Mouse (Mus musculus) myocyte (in vitro differentiated cells): ENCODE results near the gene Cep152. TPM values are rescaled to one million over a fixed set of nuclear protein-coding genes. Genes with fewer than 3 reads are reported as not detected.

Source experiments
- H3K27me3 ChIP-seq: one replicate; pipeline ENCODE4 v1.6.1; 2011; ENCODE audit not compliant: control insufficient read depth, insufficient read depth, insufficient read length
- H3K36me3 ChIP-seq: one replicate; pipeline ENCODE4 v1.6.1; 2011; ENCODE audit not compliant: control insufficient read depth, insufficient read depth
- H3K4me2 ChIP-seq: one replicate; pipeline ENCODE4 v1.6.1; 2011; ENCODE audit warnings: low read depth, control low read depth
- H3K4me3 ChIP-seq: one replicate; pipeline ENCODE4 v1.5.1; 2011; ENCODE audit warnings: mild to moderate bottlenecking, control low read depth, moderate library complexity
- H3K79me2 ChIP-seq: one replicate; pipeline ENCODE4 v1.6.1; 2011; ENCODE audit not compliant: control insufficient read depth, insufficient read depth
- H3ac ChIP-seq: one replicate; pipeline ENCODE4 v1.6.1; 2011; ENCODE audit not compliant: control insufficient read depth, insufficient read length
- CEBPB ChIP-seq: IDR thresholded peaks from 2 replicates; pipeline ENCODE4 v1.6.1; 2011; ENCODE audit warnings: mild to moderate bottlenecking, moderate library complexity; ENCODE audit not compliant: poor library complexity, insufficient read depth, severe bottlenecking
- E2F4 ChIP-seq: IDR thresholded peaks from one replicate; pipeline ENCODE4 v1.6.1; 2011; ENCODE audit warnings: mild to moderate bottlenecking, control low read depth, moderate library complexity; ENCODE audit not compliant: insufficient read depth
- MAX ChIP-seq: IDR thresholded peaks from one replicate; pipeline ENCODE4 v1.6.1; 2011; ENCODE audit warnings: low read depth, mild to moderate bottlenecking, control low read depth
- MYOD1 ChIP-seq, 3 experiments: IDR thresholded peaks; one replicate each; pipeline ENCODE4 v1.6.1; 2011; ENCODE audit warnings: control low read depth in 2 of 3, low read depth in 2 of 3, mild to moderate bottlenecking in 2 of 3, moderate library complexity in 1 of 3; ENCODE audit not compliant: insufficient read length in 2 of 3, control insufficient read depth in 1 of 3
- MYOG ChIP-seq, 3 experiments: IDR thresholded peaks; one replicate each; pipeline ENCODE4 v1.6.1; 2011; ENCODE audit warnings: control low read depth in 2 of 3, low read depth in 2 of 3, mild to moderate bottlenecking in 2 of 3; ENCODE audit not compliant: insufficient read length in 2 of 3, control insufficient read depth in 1 of 3, insufficient read depth in 1 of 3
- POLR2A ChIP-seq: IDR thresholded peaks from one replicate; pipeline ENCODE4 v1.6.1; 2011; ENCODE audit warnings: low read depth, mild to moderate bottlenecking, control low read depth, moderate library complexity; ENCODE audit not compliant: insufficient read length
- POLR2AphosphoS2 ChIP-seq: IDR thresholded peaks from one replicate; pipeline ENCODE4 v1.6.1; 2011; ENCODE audit warnings: low read depth, control low read depth; ENCODE audit not compliant: insufficient read length
- REST ChIP-seq: IDR thresholded peaks from one replicate; pipeline ENCODE4 v1.6.1; 2011; ENCODE audit warnings: mild to moderate bottlenecking, control low read depth, moderate library complexity; ENCODE audit not compliant: insufficient read depth, insufficient read length
- SRF ChIP-seq: IDR thresholded peaks from one replicate; pipeline ENCODE4 v1.6.1; 2011; ENCODE audit warnings: low read depth; ENCODE audit not compliant: control insufficient read depth, insufficient read length
- TCF12 ChIP-seq: IDR thresholded peaks from one replicate; pipeline ENCODE4 v1.6.1; 2011; ENCODE audit warnings: mild to moderate bottlenecking, control low read depth; ENCODE audit not compliant: poor library complexity, insufficient read depth, severe bottlenecking
- TCF3 ChIP-seq: IDR thresholded peaks from one replicate; pipeline ENCODE4 v1.6.1; 2011; ENCODE audit warnings: low read depth, control low read depth; ENCODE audit not compliant: insufficient read length
- USF1 ChIP-seq: IDR thresholded peaks from one replicate; pipeline ENCODE4 v1.6.1; 2011; ENCODE audit warnings: low read depth, mild to moderate bottlenecking, control low read depth, moderate library complexity
- polyA plus RNA-seq: library from polyadenylated mRNA; unstranded; fragments of >200 nt; fragmentation: generic; extraction: Trizol; gene quantifications from one replicate; pipeline ENCODE4 v1.2.1, GENCODE M21; 2012; ENCODE audit warnings: missing spikeins

The Cep152 gene
- polyA plus RNA-seq, 1 experiment, result 0.80 TPM

- no peak overlapping the region for H3K4me3 ChIP-seq
- no peak overlapping the region for H3ac ChIP-seq
- H3K27me3 ChIP-seq, result no peaks in the 10 kb centered on the region
- no peaks in the 10 kb centered on the region for H3K79me2 ChIP-seq
- no peak for TF ChIP-seq MYOD1 (IDR thresholded peaks at IDR 0.05; ENCODE audit: control insufficient read depth in 1 of 3, insufficient read length in 2 of 3, low read depth in 2 of 3)
- no peak for TF ChIP-seq SRF
- no peak for TF ChIP-seq CEBPB
- TF ChIP-seq MYOG (IDR thresholded peaks at IDR 0.05; ENCODE audit: control insufficient read depth in 1 of 3, insufficient read depth in 1 of 3, insufficient read length in 2 of 3, low read depth in 2 of 3), result no peak
- TF ChIP-seq REST, result no peak
- no peak for TF ChIP-seq TCF12
- no peak for TF ChIP-seq E2F4
- no peak for TF ChIP-seq MAX
- TF ChIP-seq POLR2AphosphoS2, result no peak
- H3K36me3 ChIP-seq, result peaks cover 18% of the 10 kb centered on the region
- H3K4me2 ChIP-seq, result no peak overlapping the region
Observed at GRCm38 (mm10) chr2:125589287-125589686, 35.6 kb downstream of the Cep152 start.

DNA sequence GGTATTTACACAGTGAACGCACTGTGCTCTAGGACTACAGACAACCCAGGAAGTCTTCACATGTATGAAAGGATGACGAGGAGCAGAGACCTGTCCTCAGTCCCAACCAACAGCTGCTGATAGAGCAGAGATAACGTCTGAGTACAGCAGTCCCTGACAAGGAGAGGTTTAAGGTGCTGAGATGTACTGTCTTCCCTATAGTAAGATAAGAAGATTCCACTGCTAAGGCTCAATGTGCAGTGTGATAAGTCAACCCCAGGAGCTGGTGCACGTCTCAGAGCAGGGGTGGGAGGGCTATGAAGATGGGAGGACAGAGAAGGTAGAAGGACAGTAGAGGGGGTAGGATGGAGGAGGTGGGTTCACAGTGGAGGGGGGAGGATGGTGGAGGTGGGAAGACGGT lies 43.8 kb downstream of the Cep152 start:
- Histone ChIP-seq H3K79me2 (no peaks in the 10 kb centered on the region), H3K4me2 (no peak overlapping the region), H3K36me3 (peaks cover 15% of the 10 kb centered on the region), H3K27me3 (no peaks in the 10 kb centered on the region), H3K4me3 (no peak overlapping the region), H3ac (no peak overlapping the region)
- TF ChIP-seq POLR2A (no peak), CEBPB (no peak), TCF12 (no peak), MAX (no peak), USF1 (no peak), TCF3 (no peak), REST (no peak), MYOG (IDR thresholded peaks at IDR 0.05; ENCODE audit: control insufficient read depth in 1 of 3, insufficient read depth in 1 of 3, insufficient read length in 2 of 3, low read depth in 2 of 3) (no peak)

- H3K36me3 ChIP-seq, result peaks cover 14% of the 10 kb centered on the region
- H3K27me3 ChIP-seq, result no peaks in the 10 kb centered on the region
- no peak overlapping the region for H3ac ChIP-seq
- H3K4me3 ChIP-seq, result no peak overlapping the region
- H3K79me2 ChIP-seq, result no peaks in the 10 kb centered on the region
- TF ChIP-seq POLR2AphosphoS2 (no peak), MAX (no peak), CEBPB (peak; percentile 63), MYOD1 (IDR thresholded peaks at IDR 0.05; ENCODE audit: control insufficient read depth in 1 of 3, insufficient read length in 2 of 3, low read depth in 2 of 3) (peak in 2 of 3 experiments; percentile 17 to 51), SRF (no peak), MYOG (IDR thresholded peaks at IDR 0.05; ENCODE audit: control insufficient read depth in 1 of 3, insufficient read depth in 1 of 3, insufficient read length in 2 of 3, low read depth in 2 of 3) (peak in 2 of 3 experiments; percentile 30 to 47)
- no peak overlapping the region for H3K4me2 ChIP-seq
Observed at GRCm38 (mm10) chr2:125577670-125578069, 47.2 kb downstream of the Cep152 start.

DNA sequence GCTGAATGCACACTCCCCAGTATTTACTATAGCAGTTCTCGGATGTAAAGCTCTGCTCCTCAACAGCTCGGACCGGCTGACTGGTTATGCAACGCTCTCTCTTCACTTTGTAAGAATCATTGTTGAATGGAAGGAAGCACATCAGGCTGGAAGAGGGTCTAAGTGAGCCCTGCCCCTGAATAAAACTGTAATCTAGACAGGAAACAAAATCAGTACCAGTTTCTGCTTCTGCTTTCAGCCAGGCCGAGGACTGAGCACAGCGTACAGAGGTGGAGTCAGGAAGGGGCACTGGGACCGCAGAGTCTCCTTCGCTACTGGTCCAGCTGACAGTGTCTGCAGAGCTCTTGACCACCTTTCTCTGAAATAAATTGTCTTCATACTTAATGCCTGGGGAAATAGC lies 48.4 kb downstream of the Cep152 start:
- no peak overlapping the region for H3ac ChIP-seq
- no peak overlapping the region for H3K4me3 ChIP-seq
- H3K79me2 ChIP-seq, result no peaks in the 10 kb centered on the region
- peaks cover 14% of the 10 kb centered on the region for H3K36me3 ChIP-seq
- H3K27me3 ChIP-seq, result no peaks in the 10 kb centered on the region
- TF ChIP-seq MYOG (IDR thresholded peaks at IDR 0.05; ENCODE audit: control insufficient read depth in 1 of 3, insufficient read depth in 1 of 3, insufficient read length in 2 of 3, low read depth in 2 of 3), result no peak
- TF ChIP-seq E2F4, result no peak
- TF ChIP-seq REST, result no peak
- no peak for TF ChIP-seq POLR2A
- TF ChIP-seq MYOD1 (IDR thresholded peaks at IDR 0.05; ENCODE audit: control insufficient read depth in 1 of 3, insufficient read length in 2 of 3, low read depth in 2 of 3), result no peak
- TF ChIP-seq CEBPB, result no peak
- TF ChIP-seq TCF3, result no peak
- no peak for TF ChIP-seq TCF12
- no peak for TF ChIP-seq POLR2AphosphoS2
- TF ChIP-seq USF1, result no peak
- no peak for TF ChIP-seq MAX
- no peak for TF ChIP-seq SRF
- H3K4me2 ChIP-seq, result no peak overlapping the region

- Histone ChIP-seq H3K27me3 (no peaks in the 10 kb centered on the region), H3ac (no peak overlapping the region), H3K36me3 (peaks cover 20% of the 10 kb centered on the region), H3K4me2 (peak overlapping the region; percentile 4), H3K79me2 (no peaks in the 10 kb centered on the region), H3K4me3 (no peak overlapping the region)
- peak in 1 of 3 experiments; percentile 18 for TF ChIP-seq MYOD1 (IDR thresholded peaks at IDR 0.05; ENCODE audit: control insufficient read depth in 1 of 3, insufficient read length in 2 of 3, low read depth in 2 of 3)
- no peak for TF ChIP-seq TCF3
- TF ChIP-seq POLR2AphosphoS2, result no peak
Observed at GRCm38 (mm10) chr2:125575766-125576165, 49.1 kb downstream of the Cep152 start.
